Mouse (Mus musculus) CD4-positive naive resting alpha-beta T cell, adult 57 days (primary cell): Measurements from ENCODE around the gene Atp13a4. TPM values are rescaled to one million over a fixed set of nuclear protein-coding genes. Genes with fewer than 3 reads are reported as not detected.

Experiments used
- total RNA-seq: library from RNA; stranded (reverse); gene quantifications from one replicate; pipeline ENCODE4 v1.2.4, GENCODE M21; 2023

Gene Atp13a4
- total RNA-seq = not detected

DNA sequence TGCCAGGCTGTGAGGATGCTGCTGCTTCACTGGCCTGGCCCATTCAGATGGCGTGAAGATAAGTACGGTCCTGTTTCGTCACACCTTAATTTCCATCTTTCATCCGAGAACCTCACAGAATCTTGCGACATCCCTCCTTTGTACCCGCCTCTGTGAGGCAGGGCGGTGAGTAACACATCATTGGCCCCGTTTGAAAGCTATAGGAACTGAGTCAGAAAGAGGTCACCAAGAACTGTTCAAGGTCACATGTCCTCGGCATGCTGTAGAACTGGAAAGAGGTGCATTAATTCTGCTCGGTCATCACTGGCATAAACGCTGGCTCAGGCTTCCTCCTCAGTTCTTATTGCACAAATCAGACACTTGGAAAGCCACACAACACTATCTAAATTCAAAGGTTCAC is at the start of gene Atp13a4:
Gene Atp13a4, minus strand, starts transcription at position 36 of the 400 bp plus-strand sequence.

DNA sequence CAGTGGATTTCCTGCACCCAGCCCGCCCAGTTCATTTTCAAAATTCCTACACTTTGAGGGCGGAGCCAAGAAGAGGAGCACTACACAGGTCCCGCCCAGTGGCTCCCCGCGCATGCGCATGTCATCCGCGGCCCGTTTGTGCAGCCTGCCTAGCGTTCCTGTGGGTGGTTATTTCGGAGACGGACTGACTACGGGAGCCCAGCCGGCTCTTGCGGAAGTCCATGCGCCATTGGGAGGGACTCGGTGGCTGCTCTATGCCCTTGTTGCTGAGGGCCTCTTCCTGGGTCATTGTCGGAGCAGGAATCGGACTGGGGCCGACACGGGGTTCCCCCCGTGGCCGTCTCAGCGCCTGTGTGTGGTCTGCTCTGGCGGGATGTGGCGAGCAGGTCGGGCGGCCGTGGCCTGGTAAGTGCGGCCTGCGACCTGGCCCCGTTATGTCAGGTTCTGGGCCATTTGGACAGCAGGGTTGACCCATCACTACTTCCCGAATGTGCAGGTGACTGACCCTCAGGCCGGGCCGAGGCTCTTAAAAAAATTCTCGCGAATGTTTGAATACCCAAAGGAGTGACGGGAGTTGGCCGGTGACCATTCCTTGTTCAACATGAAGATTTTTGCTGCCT is 34.6 kb upstream of the Atp13a4 start, which contains the start of gene Opa1:
Gene Opa1, plus strand, starts transcription at position 168 of the 620 bp plus-strand sequence.

DNA sequence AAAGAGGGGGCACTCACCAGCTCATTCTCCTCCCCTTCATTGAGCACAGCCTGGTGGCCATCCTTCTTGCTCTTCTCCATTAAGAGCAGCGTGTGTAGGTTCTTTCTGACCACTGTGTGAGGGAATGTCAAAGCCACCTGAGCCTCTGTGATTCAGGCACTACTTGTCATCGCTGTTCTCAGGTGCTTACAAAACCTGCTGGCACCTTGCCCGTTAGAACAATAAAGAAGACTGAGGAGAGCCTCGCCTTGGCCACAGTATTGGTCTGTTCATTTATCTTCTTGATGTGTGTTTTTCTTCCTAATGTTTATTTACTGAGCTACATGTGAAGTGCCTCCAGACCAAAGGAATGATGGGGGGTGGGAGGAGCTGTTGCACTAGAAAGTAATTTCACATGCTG is 166.2 kb downstream of the Atp13a4 start, which contains the start of gene Atp13a5:
Gene Atp13a5, minus strand, starts transcription at position 275 of the 400 bp plus-strand sequence.

Other genes with a start within 250 kb of the Atp13a4 start
- not detected for gene Atp13a5, start 166.1 kb downstream of the Atp13a4 start, total RNA-seq
- 39.2 TPM for gene Opa1, start 34.5 kb upstream of the Atp13a4 start, total RNA-seq